Mouse (Mus musculus) olfactory bulb, adult 2 months (tissue): Measurements from ENCODE around the gene Rab3ip.

Experiments
- CTCF ChIP-seq: fragments of 200-500 bp; IDR thresholded peaks from 2 replicates; pipeline ENCODE4 v1.5.1; 2012; ENCODE audit warnings: low read depth, mild to moderate bottlenecking, low read length, moderate library complexity; ENCODE audit not compliant: insufficient read depth
- POLR2A ChIP-seq: fragments of 200-500 bp; IDR thresholded peaks from 2 replicates; pipeline ENCODE4 v1.6.1; 2012; ENCODE audit warnings: mild to moderate bottlenecking, low read depth, low read length, moderate library complexity; ENCODE audit not compliant: insufficient read depth

GRCm38 (mm10) chr10:116957867-116958551, 7.4 kb upstream of the Rab3ip start:
- TF ChIP-seq CTCF (no peak), POLR2A (no peak)
